Mouse (Mus musculus) liver, adult 2 months (tissue): ENCODE measurements around the gene Palld. TPM values are rescaled to one million over a fixed set of nuclear protein-coding genes. Genes with fewer than 3 reads are reported as not detected.

ENCODE experiments used
- DNase-seq: peaks from one replicate; pipeline ENCODE4 v3.0.0-alpha.2; 2011; ENCODE audit warnings: low read depth, low spot score; ENCODE audit errors: extremely low read depth
- H3K27ac ChIP-seq: fragments of 200-500 bp; replicated peaks from 2 replicates; pipeline ENCODE4 v1.5.1; 2012; ENCODE audit warnings: low read depth, mild to moderate bottlenecking, control low read depth, inconsistent platforms, low read length; ENCODE audit not compliant: insufficient read depth
- H3K27me3 ChIP-seq: fragments of 200-500 bp; 2 replicates; pipeline ENCODE4 v1.6.1; 2012; ENCODE audit warnings: mild to moderate bottlenecking, moderate library complexity, low read length, inconsistent platforms; ENCODE audit not compliant: control insufficient read depth, insufficient read depth
- H3K36me3 ChIP-seq: fragments of 200-500 bp; 2 replicates; pipeline ENCODE4 v1.6.1; 2012; ENCODE audit warnings: low read length, inconsistent platforms; ENCODE audit not compliant: control insufficient read depth, insufficient read depth
- H3K4me1 ChIP-seq: fragments of 200-500 bp; 2 replicates; pipeline ENCODE4 v1.6.1; 2011; ENCODE audit warnings: low read length; ENCODE audit not compliant: control insufficient read depth, insufficient read depth
- H3K4me3 ChIP-seq: fragments of 200-500 bp; 2 replicates; pipeline ENCODE4 v1.5.1; 2011; ENCODE audit warnings: low read depth, mild to moderate bottlenecking, control low read depth, low read length, moderate library complexity; ENCODE audit not compliant: insufficient read depth
- H3K79me2 ChIP-seq: fragments of 200-500 bp; 2 replicates; pipeline ENCODE4 v1.6.1; 2012; ENCODE audit warnings: inconsistent platforms, mild to moderate bottlenecking, low read length, moderate library complexity; ENCODE audit not compliant: control insufficient read depth, insufficient read depth
- H3K9ac ChIP-seq: fragments of 200-500 bp; 2 replicates; pipeline ENCODE4 v1.6.1; 2012; ENCODE audit warnings: low read depth, mild to moderate bottlenecking, control low read depth, inconsistent platforms, low read length
- CTCF ChIP-seq: fragments of 200-500 bp; IDR thresholded peaks from 2 replicates; pipeline ENCODE4 v1.5.1; 2011; ENCODE audit warnings: low read depth, low read length, control low read depth
- POLR2A ChIP-seq: fragments of 200-500 bp; IDR thresholded peaks from 2 replicates; pipeline ENCODE4 v1.6.1; 2011; ENCODE audit warnings: low read length, control low read depth; ENCODE audit not compliant: insufficient read depth; ENCODE audit errors: extremely low read depth
- WGBS: fragments of 180-500 bp; shearing (Covaris S2); methylation state at CpG from one replicate; pipeline ENCODE4 v1.1.7; 2018; 5-methylcytosine and 5-hydroxymethylcytosine counted together
- polyA plus RNA-seq: library from polyadenylated mRNA; depleted of rRNA; stranded (reverse); fragments of >200 nt; gene quantifications from 2 replicates; pipeline ENCODE4 v1.2.3, GENCODE M21; 2012; rRNA removed
- total RNA-seq: library from RNA; depleted of rRNA; stranded (reverse); fragments of >200 nt; gene quantifications from 2 replicates; pipeline ENCODE4 v1.2.3, GENCODE M21; 2014; rRNA removed

The Palld gene
- total and polyA plus RNA-seq, 2 experiments, result 10.1 to 17.8 TPM

- H3K4me1 ChIP-seq, result no peaks in the 10 kb centered on the region
- no peak overlapping the region for H3K9ac ChIP-seq
- no peaks in the 10 kb centered on the region for H3K79me2 ChIP-seq
- no peaks in the 10 kb centered on the region for H3K27me3 ChIP-seq
- H3K4me3 ChIP-seq, result no peak overlapping the region
- 77% methylated on average over 6 of the region's 6 CpGs for WGBS
- no peak for DNase-seq
- H3K36me3 ChIP-seq, result no peaks in the 10 kb centered on the region
- H3K27ac ChIP-seq, result no peak overlapping the region
- TF ChIP-seq POLR2A (no peak), CTCF (no peak)
Observed at GRCm38 (mm10) chr8:61475251-61475673, 427.2 kb downstream of the Palld start.

- Histone ChIP-seq H3K4me3 (no peak overlapping the region), H3K4me1 (no peaks in the 10 kb centered on the region), H3K27ac (no peak overlapping the region), H3K9ac (no peak overlapping the region), H3K27me3 (no peaks in the 10 kb centered on the region), H3K36me3 (no peaks in the 10 kb centered on the region), H3K79me2 (no peaks in the 10 kb centered on the region)
- WGBS, result 84% methylated on average over 4 of the region's 4 CpGs
- no peak for TF ChIP-seq CTCF
- TF ChIP-seq POLR2A, result no peak
- no peak for DNase-seq
Observed at GRCm38 (mm10) chr8:61470213-61470612, 432.3 kb downstream of the Palld start.

GRCm38 (mm10) chr8:61467553-61467815, 435.0 kb downstream of the Palld start:
- H3K27ac ChIP-seq, result no peak overlapping the region
- TF ChIP-seq CTCF (no peak), POLR2A (no peak)
- WGBS, result 97% methylated on average over 3 of the region's 3 CpGs
- no peak overlapping the region for H3K9ac ChIP-seq
- no peaks in the 10 kb centered on the region for H3K27me3 ChIP-seq
- no peaks in the 10 kb centered on the region for H3K79me2 ChIP-seq
- no peak overlapping the region for H3K4me3 ChIP-seq
- no peaks in the 10 kb centered on the region for H3K4me1 ChIP-seq
- H3K36me3 ChIP-seq, result no peaks in the 10 kb centered on the region
- no peak for DNase-seq

GRCm38 (mm10) chr8:61466696-61467552, 435.6 kb downstream of the Palld start:
- TF ChIP-seq CTCF, result no peak
- TF ChIP-seq POLR2A, result no peak
- 93% methylated on average over 15 of the region's 15 CpGs for WGBS
- H3K79me2 ChIP-seq, result no peaks in the 10 kb centered on the region
- H3K9ac ChIP-seq, result no peak overlapping the region
- H3K4me1 ChIP-seq, result no peaks in the 10 kb centered on the region
- no peaks in the 10 kb centered on the region for H3K36me3 ChIP-seq
- H3K27ac ChIP-seq, result no peak overlapping the region
- no peaks in the 10 kb centered on the region for H3K27me3 ChIP-seq
- no peak for DNase-seq
- no peak overlapping the region for H3K4me3 ChIP-seq

GRCm38 (mm10) chr8:61464393-61464792, 438.1 kb downstream of the Palld start:
- no peak for TF ChIP-seq CTCF
- TF ChIP-seq POLR2A, result no peak
- H3K27ac ChIP-seq, result no peak overlapping the region
- H3K27me3 ChIP-seq, result no peaks in the 10 kb centered on the region
- no peak overlapping the region for H3K9ac ChIP-seq
- no peak overlapping the region for H3K4me3 ChIP-seq
- DNase-seq, result no peak
- no peaks in the 10 kb centered on the region for H3K4me1 ChIP-seq
- WGBS, result 81% methylated on average over 2 of the region's 2 CpGs
- H3K36me3 ChIP-seq, result no peaks in the 10 kb centered on the region
- no peaks in the 10 kb centered on the region for H3K79me2 ChIP-seq

GRCm38 (mm10) chr8:61462221-61462620, 440.3 kb downstream of the Palld start:
- WGBS, result 85% methylated on average over 5 of the region's 5 CpGs
- Histone ChIP-seq H3K36me3 (no peaks in the 10 kb centered on the region), H3K27ac (no peak overlapping the region), H3K79me2 (no peaks in the 10 kb centered on the region), H3K4me3 (no peak overlapping the region), H3K27me3 (no peaks in the 10 kb centered on the region), H3K4me1 (no peaks in the 10 kb centered on the region), H3K9ac (no peak overlapping the region)
- no peak for DNase-seq
- TF ChIP-seq CTCF (no peak), POLR2A (no peak)

Other genes starting within 250 kb of the Palld start
- gene Ddx60, start 25.4 kb upstream of the Palld start, total RNA-seq, result 6.3 and 9.1 TPM in 2 replicates
- 1.2 and 1.4 TPM in 2 replicates for gene Ddx60, start 25.4 kb upstream of the Palld start, polyA plus RNA-seq
- gene Anxa10, start 220.5 kb upstream of the Palld start, total RNA-seq, result not detected in 2 replicates
- not detected in 2 replicates for gene Anxa10, start 220.5 kb upstream of the Palld start, polyA plus RNA-seq